Mouse (Mus musculus) 3134 (cell line): ENCODE data around the gene Guca1a.
"Not testable (repeated sequence)": the region's sequence is repeated elsewhere in the genome, so short reads cannot be mapped to it uniquely, and the experiment has no call there.

ENCODE experiments used
- DNase-seq: peaks from one replicate; pipeline ENCODE4 v3.0.0-alpha.2; 2011; ENCODE audit warnings: low spot score; ENCODE audit not compliant: insufficient read length; ENCODE audit errors: extremely low read depth

Guca1a gene

GRCm38 (mm10) chr17:47400451-47400850, at the start of gene Guca1a:
Gene Guca1a, minus strand, starts transcription at chr17:47400584.
- DNase-seq, result no peak

- DNase-seq, result no peak
Measured at GRCm38 (mm10) chr17:47449432-47449831, 49.0 kb upstream of the Guca1a start.

GRCm38 (mm10) chr17:47448523-47449372, 48.4 kb upstream of the Guca1a start:
- DNase-seq, result no peak

- no peak for DNase-seq
Measured at GRCm38 (mm10) chr17:47446561-47446960, 46.2 kb upstream of the Guca1a start.

- no peak for DNase-seq
Measured at GRCm38 (mm10) chr17:47446025-47446424, 45.6 kb upstream of the Guca1a start.

- no peak for DNase-seq
Measured at GRCm38 (mm10) chr17:47445518-47445917, 45.1 kb upstream of the Guca1a start.

- DNase-seq, result no peak
Measured at GRCm38 (mm10) chr17:47444113-47444512, 43.7 kb upstream of the Guca1a start.

- DNase-seq, result no peak
Measured at GRCm38 (mm10) chr17:47442271-47442670, 41.9 kb upstream of the Guca1a start.

- no peak for DNase-seq
Measured at GRCm38 (mm10) chr17:47441296-47442051, 41.1 kb upstream of the Guca1a start.

GRCm38 (mm10) chr17:47440359-47440890, 40.0 kb upstream of the Guca1a start:
- no peak for DNase-seq

GRCm38 (mm10) chr17:47439396-47440028, 39.1 kb upstream of the Guca1a start:
- peak; percentile 33 for DNase-seq

GRCm38 (mm10) chr17:47438611-47439010, 38.2 kb upstream of the Guca1a start:
- no peak for DNase-seq

GRCm38 (mm10) chr17:47436907-47437547, 36.6 kb upstream of the Guca1a start, which contains the start of gene 1700001C19Rik:
Gene 1700001C19Rik, minus strand, starts transcription at chr17:47437376.
- DNase-seq, result peak; percentile 37

- peak; percentile 42 for DNase-seq
Measured at GRCm38 (mm10) chr17:47436156-47436906, 35.9 kb upstream of the Guca1a start, which contains the start of gene AI661453. Gene AI661453, plus strand, starts transcription at chr17:47436615.

GRCm38 (mm10) chr17:47430815-47431214, 30.4 kb upstream of the Guca1a start:
- DNase-seq, result no peak

- no peak for DNase-seq
Measured at GRCm38 (mm10) chr17:47428831-47429304, 28.5 kb upstream of the Guca1a start.

- no peak for DNase-seq
Measured at GRCm38 (mm10) chr17:47427316-47427715, 26.9 kb upstream of the Guca1a start.

- no peak for DNase-seq
Measured at GRCm38 (mm10) chr17:47424186-47424585, 23.8 kb upstream of the Guca1a start.

- DNase-seq, result not testable (repeated sequence)
Measured at GRCm38 (mm10) chr17:47422616-47423015, 22.2 kb upstream of the Guca1a start.
